Mouse (Mus musculus) cerebral cortex, adult 2 months (tissue): ENCODE measurements around the gene Lonrf2.

Experiments
- WGBS: fragments of 180-500 bp; shearing (Covaris S2); methylation state at CpG from one replicate; pipeline ENCODE4 v1.1.7; 2018; 5-methylcytosine and 5-hydroxymethylcytosine counted together

The Lonrf2 gene

DNA sequence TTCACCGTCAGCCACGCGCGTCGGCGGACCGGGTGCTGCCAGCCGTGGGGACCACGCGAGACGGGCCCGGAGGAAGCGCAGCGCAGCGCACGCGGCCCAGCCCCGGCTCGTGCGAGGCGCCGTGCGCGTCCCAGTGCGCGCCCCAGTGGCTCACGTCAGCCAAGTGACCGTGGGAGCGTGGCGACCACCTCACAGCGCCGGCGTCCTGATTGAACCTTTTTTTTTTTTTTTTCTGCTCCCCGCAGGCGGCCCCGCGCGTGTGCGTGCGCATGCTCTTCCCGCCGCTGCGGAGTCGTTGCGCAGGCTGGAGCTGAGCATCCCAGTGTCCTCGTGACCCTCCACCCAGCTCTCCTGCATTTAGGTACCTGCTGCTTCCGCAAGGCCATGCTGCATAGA, at the start of gene Lonrf2:
Gene Lonrf2, minus strand, starts transcription at position 235 of the 396 bp plus-strand sequence.
- 2% methylated on average over 47 of the region's 47 CpGs for WGBS

DNA sequence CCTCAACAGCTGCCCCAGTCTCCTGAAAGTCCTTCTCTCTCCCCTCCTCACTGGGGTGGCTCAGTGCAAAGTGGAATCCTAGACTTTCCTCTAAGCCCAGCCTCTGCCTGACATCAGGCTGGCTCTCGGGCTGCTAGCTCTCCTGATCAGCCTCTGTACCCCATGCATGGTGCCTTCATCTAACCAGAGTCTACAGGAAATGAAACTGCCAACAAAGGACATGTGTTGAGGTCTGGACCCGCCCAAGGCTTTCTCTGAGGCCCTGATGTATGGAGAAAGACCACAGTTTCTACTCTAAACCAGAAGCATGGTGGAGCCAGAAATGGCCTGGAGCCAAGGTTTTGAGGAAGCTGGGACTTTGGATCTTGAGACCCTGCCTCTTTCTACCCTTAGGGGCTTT, 49.4 kb upstream of the Lonrf2 start:
- 91% methylated on average over 2 of the region's 2 CpGs for WGBS

DNA sequence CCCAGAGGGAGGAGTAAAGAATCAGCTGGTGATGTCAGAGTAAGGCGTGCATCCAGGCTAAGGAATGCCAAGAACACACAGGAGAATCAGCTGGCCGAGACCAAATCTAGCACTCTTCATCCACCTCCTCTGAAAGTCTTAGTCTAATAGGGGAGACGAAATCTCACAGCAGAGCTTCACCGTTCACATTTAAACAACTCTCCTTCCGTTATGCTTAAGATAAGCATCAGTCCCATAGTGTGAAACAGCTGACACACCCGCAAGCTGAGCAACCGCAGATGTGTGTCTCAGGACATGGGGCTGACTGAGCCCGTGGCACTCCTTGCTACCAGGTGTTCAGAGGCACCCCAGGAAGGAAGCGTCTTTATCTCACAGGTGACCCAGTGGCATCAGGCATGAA, 47.3 kb upstream of the Lonrf2 start:
- 72% methylated on average over 9 of the region's 9 CpGs for WGBS

DNA sequence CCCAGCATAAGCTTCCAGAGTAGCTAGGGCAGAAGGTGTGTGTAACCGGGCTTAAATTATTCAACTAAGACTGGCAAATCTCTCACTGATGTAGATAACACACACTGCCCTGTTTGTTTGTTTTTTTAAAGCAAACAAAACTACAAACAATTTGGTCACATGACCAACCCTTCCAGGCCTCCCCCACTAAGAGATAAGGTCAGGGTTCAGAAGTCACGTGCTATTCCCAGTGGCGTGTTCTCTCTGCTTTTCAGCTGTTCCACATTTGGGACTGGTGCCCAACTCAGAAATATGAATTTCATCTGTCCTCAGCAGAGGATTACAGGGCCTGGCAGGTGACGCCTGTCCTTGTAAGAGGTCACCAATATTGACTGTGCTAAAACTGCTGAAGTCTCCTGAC, 46.2 kb upstream of the Lonrf2 start:
- WGBS: 87% methylated on average over 4 of the region's 4 CpGs

DNA sequence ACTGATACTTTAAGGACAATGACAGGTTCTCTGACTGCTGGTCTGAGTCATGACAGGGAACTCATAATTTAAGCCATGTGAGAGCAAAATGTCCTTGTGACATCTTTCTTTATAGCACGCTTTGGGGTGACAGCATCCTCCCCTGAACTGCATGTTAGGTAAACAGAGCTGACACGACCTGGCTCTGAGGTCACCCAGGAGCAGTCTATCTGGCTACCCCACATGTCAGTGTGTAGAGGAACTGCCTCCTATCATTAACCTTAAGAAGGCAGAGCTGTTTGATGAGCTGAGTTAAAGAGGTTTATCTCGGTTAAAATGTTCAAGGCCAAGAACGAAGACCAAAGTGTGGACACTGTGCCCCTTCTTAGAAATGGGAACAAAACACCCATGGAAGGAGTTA, 44.9 kb upstream of the Lonrf2 start:
- WGBS: 88% methylated on average over 4 of the region's 4 CpGs

DNA sequence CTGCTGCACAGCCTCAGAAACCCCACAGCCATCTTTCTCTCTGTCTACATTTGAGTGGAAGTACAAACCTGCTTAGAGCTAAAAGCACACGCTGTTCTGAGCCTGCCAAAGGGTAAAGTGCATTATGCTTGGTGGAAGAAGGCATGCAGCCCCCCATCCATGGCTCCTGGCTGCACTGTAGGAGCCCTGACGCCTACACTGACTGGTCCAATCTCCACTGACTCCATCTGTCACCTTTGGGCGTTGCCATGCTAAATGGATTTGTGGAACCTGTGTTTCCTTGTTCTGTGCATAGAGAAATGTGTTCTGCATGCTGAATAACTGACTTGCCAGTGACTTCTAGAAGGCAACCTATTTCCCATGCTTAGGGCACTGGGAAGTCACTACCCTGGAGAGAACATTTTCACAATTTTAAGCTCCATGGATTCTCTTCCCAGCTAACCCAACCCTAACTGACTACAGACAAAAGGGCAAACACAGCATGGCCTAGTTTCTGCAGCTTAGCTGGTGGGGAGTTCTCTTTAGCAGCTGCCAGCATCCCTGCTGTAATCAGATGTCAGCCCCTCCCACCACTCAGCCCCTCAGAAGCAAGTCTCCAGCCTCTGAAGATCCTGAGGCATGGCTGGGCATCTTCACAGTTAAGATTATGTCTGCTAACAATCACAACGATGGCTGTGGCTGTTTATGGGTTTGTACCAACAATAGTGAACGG, 40.3 kb upstream of the Lonrf2 start:
- 53% methylated on average over 5 of the region's 5 CpGs for WGBS

DNA sequence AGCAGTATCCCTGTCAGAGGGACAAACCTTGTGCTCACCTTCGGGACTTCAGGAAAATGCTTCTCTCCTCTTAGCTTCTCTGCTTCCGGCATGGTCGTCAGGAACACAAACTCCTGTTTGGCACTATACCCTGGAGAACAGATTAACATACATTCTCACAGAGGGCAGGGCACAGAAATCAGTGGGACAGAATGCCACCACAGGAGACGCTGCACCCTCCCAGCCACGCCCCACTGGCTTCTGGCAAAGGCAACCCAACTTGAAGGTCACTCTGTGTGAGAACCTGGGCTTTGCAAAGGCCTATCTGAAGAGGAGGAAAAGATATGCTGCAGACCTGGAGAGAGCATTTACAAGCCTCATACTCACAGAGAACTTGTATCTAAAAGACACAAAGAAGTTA, 37.4 kb upstream of the Lonrf2 start:
- WGBS: 91% methylated on average over 5 of the region's 5 CpGs

DNA sequence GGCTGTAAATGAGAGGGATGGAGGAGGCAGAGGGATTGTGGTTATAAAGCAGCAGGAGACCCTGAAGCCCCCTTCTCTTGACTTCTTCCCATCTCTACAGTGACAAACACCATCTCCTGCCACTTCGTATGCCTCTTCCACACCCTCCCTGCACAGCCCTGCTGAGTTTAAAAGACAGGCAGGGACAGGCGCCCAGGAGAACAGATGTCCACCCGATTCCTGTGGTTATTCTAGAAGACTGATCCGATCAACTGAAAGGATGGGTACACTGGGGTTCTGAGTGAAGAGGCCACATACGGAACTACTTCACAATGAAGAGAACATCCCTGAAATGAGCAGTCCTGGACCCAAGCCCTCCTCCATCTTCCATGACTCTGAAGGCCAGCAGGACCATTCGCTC, 35.3 kb upstream of the Lonrf2 start:
- WGBS: 80% methylated on average over 6 of the region's 6 CpGs

DNA sequence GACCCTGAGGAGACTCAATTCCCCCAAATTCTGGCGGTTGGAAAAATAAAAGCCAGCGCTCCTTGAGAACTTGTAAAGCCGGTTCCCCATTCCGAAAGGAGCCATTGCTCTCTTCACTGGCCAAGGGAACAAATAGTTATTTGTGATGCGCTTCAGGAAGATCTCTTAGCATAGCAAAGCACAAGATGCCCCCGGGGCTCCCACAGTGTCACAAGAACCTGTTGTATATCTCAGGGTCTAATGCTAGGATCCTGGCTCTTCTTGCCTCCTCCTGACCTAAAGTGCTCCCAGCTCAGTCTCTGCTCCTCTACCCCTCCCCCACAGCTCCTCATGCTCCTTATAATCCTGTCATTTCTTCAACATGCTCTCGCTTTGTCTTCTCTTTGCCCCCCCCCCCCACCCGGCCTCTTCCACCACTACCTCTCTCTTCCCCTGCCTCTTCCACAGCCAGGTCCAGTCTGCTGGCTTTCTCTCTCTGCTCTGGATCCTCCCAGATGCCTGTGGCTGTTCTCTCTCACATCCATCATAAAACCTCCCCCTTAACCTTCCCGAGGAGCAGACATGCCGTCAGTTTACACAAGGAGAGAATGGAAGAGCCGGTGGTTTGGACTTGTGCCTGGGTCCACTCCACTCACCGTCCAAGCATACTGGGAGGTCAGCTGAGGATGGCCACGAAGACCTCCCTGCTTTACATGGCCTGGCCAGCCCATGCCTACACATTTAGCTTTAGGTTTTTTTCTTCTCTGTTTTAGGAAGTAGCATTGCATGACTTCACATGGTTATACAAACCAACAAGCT, 33.1 kb upstream of the Lonrf2 start:
- 73% methylated on average over 12 of the region's 13 CpGs for WGBS

DNA sequence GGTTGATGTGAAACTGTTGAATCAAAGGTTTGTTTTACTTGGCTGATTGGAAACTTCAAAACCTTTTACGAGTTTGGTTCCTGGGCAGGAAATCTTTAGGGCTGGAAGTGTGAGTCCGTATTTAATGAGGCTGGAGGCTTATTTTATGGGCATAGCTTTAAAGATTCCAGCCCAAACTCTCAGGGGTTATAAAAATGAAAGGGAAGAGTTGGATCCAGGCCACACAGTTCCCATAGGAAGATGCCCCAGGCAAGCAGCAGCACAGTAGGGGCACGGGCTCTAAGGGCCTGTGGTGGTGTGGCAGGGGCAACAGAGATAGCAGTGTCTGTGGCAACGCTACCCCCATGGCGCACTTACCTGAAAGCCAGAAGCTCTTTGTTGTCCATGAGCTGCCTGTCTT, 29.7 kb upstream of the Lonrf2 start:
- 80% methylated on average over 5 of the region's 5 CpGs for WGBS

DNA sequence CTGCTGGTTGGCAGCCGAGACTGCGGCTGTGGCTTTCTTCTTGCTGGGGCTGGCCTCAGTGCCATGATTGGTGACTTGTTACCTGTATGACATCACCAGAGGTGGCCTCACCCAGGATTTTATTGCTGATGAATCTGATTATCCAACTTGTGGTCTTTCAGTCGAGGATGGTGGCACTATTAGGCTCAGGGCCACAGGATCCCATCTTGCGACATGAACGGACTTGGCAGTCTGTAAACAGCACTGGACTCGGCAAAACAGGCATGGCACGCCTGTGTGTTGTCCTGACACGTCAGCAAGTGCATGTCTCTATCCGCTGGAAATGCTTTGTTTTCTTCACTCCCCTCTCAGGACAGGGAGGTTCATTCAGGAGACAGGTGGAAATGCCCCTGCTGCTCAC, 27.8 kb upstream of the Lonrf2 start:
- WGBS: 85% methylated on average over 9 of the region's 9 CpGs

DNA sequence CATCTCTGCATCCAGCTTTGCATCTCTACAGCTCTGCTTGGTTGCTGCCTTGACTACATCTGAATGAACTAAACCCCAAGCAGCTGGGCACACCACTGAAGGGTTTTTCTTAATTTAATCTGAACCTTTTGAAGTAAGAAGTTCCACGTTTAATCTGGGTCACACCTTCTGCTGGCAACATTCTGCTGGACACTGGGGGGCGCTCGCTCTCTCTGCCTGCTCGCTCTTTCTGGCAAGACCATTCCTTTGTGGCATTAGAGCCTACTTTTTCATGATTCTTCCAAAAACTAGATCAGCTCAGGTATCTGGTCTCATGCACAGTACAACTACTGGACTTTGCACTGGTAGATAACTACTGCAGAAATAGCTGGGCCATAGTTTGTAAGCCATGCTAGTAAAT, 25.7 kb upstream of the Lonrf2 start:
- WGBS: 18% methylated on average over 4 of the region's 4 CpGs

DNA sequence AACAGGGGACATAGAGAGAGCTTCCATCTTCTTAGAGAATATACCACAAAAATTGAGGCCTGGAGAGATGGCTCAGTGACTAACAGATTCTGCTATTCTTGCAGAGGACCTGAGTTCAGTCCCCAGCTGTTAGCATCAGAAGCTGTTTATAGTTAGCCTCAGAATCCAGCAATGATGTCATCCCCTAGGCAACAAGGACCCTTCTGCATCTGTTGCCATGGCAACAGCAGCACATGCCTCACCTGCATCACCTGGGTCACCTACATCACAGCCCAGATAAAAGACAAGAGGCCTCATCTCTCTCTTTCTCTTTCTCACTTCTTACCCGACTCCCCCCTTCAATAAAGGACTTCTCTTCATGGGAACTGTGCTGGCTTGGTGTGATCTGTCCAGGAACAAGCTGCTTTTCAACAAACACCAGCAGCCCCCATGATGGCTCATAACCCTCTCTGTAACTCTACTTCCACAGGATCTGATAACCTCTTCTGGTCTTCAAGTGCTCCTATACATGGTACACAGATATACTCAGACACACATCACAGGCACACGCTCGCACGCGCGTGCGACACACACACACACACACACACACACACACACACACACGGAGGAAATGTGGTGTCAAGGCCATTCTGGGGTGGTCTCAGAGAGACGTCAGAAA, 24.5 kb upstream of the Lonrf2 start:
- 87% methylated on average over 9 of the region's 9 CpGs for whole genome bisulfite sequencing

DNA sequence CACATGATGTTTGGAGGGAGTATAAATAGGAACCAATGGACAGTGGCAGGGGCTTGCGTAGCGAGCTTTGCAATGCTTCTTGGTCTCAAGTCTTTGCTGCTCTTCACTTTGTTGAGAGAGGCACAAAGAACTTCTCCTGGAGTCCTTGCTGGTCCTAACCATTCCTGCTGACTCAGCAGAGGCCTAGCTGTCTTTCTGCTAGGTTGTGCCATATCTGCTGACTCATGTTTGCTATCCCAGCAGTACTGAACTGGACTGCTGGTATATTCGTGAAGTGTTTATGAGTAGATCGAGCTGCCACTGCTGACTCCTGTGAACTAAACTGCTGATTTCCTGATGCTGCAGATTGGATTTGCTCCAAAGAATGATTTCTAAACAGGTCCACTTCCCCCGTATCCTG, 23.7 kb upstream of the Lonrf2 start:
- 76% methylated on average over 5 of the region's 5 CpGs for WGBS

DNA sequence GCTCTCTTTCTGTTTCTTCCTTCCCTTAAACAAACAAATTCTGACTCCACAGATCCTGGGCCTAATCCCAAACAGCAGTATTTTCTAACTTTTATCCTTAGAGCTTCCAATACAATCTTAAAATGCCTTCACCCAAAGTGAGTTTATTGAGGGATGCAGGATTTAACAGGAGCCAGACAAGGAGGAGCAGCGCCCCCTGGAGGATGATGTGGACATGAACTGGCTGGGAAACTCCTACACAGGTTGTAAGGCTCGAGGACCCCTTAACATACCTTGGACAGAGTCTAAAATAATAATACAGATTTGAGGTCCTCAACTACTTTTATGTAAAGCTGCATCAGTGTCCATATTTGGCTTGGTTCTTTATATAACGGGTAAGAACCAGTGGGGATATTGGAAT, 19.7 kb upstream of the Lonrf2 start:
- 7% methylated on average over 3 of the region's 3 CpGs for WGBS

DNA sequence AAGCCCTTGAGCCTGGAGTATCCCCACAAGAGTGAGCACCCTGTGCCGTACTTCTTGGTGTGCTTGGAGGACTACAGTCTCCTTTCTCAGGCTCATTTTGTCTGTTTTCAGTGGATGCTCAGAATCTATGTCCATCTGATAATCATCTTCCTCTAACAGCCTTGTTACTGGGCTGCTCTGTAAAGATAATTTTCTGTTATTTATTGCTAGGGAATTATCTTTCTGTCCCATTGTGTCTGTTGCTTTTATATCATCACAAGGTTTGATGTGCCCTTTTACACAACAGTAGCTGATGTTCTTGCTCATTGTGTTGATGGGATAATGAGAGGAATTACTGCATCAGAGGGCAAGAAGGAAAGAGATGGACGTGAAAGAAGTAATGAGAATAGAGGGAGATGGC, 15.7 kb upstream of the Lonrf2 start:
- 83% methylated on average over 2 of the region's 2 CpGs for WGBS

DNA sequence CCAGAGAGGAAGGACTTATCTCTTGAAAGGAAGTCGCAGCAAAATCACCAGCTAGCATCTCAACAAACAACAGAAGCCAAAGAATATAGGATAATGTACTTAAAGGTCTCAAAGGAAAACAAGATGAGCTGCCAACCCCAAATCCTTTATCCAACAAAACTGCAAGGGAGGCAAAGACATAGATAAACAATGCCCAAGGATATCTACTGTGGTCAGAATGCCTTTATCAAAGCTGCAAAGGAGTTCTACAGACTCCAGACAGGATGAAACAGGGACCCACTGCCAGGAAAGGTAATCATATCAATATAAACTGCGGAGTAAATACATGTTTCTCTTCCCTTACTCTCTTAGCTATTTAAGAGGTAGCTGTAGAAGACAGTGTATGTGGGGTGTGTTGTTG, 14.1 kb upstream of the Lonrf2 start:
- WGBS: 88% methylated on average over 2 of the region's 2 CpGs

DNA sequence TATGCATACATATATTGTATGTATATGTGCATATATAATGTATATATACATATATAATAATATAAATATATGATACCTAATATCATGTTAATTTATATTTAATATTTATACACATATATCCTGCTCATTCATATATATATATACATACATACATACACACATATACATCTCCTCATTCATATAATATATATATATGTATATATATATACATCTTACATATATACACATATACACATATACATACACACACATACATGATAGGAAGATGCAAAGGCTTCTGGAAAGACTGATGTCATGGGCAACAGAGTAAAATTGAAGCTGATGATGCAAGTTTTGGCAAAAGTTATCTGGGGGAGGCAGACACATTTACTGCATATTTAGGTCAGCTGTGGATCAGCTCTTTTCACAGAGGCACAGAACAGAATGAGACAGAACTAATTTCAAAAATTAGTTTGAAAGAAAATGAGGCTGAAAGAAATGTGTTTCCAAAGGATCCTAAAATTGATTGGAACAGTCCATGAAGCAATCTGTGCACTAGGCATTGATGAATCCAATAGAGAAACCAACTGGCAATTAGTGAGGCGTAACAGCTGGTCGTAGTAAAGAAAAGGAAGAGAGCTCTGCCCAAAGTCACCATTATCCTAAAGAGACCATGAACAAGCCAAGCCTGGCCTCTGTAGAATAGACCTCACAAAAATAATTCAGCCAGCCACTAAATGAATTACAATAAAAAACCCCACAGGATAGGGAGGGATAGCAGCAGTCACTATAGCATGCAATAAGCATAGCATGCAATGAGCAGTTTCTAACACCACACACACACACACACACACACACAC, 12.2 kb upstream of the Lonrf2 start:
- WGBS: 47% methylated on average over 2 of the region's 2 CpGs

DNA sequence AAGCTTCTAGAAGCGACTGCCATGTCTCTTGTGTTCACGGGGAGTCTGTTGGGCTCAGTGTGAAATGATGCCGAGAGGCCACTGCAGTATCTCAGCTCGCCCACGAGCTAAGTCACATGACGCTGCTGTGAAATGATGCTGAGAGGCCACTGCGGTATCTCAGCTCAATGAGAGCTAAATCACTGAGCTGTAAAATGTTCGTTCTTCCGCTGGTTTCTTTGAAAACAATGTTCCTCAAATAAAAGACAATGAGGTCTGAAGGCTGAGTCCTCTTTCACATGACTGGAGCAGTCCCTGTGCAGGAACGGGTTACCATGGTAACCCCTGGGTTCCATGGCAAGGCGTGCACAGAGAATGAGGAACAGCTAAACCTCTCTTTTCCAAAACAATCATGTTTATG, 11.5 kb upstream of the Lonrf2 start:
- WGBS: 19% methylated on average over 11 of the region's 11 CpGs

DNA sequence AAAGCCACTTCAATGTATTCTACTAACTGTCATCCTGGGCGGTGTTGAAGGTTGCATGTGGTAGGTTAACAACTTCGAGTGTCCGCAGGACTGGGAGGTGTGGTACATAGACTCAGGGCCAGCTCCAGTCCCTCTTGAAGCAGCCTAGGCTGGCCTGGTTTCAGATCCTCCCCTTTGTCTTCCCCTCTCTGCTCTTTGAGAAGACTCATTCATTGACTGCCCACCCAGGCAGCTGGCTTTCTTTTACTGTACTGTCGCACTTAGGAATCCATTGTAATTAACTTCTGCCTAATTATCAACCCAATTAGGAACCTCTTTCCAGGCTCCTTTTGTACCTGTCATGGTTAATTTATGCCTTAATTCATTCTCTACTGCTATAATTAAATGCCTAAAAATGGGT, 6.8 kb upstream of the Lonrf2 start:
- WGBS: 62% methylated on average over 4 of the region's 4 CpGs

DNA sequence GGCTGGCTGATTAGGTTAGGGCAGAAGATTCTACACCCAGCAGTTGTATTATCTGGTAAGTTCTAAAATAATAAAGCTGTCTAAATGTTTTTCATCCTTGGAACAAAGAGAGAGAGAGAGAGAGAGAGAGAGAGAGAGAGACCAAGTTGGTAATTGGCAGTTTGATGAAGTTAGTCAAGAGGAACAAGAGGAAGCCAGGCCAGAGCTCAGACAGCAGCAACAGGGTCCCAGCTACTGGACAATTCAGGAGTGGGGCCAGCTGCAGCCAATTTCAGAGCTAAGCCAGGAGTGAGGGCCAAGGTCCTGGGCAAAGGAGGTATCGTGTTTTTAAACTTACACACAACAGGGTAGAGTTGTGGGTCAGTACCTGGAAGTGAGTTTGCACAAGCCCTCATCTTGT, 6.3 kb upstream of the Lonrf2 start:
- WGBS: 84% methylated on average over 1 of the region's 1 CpGs

DNA sequence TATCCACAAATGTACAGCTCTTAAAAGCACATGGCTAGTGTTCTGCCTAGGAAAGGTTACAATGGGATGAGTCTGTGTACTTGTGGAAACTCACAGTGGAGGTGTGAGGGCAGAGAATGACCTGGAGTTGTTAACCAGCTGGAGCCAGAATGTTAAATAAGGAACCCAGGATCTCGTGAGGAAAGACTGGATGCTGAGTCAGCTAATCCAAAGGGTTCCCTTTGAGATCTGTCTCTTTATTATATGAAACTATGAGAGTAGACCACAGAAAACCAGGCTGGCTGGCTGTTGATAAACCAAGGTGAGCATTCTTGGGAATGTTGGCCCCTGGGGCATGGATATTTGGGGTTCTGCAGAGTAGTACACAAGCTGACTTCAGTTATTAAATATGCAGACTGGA, 3.4 kb upstream of the Lonrf2 start:
- WGBS: 62% methylated on average over 1 of the region's 1 CpGs
